ENCODE assay signal across 8 mouse cellular contexts in genomic region chr17:28013259-28013875, GRCm38 (mm10).
A peak's percentile ranks its signal among the peaks of the same experiment; 100 is the strongest.
DNase-seq lines count a peak whose midpoint lies in the region; ATAC-seq and TF ChIP-seq lines count a peak whose summit lies in the region.

No protein-coding gene starts in this region.

- intact Hi-C loops in left cerebral cortex, postnatal 14 days (cut with DNase I) = no loop called here

- H3ac ChIP-seq in C2C12 (ENCODE audit: control insufficient read depth, insufficient read length, low read depth) = no peak overlapping the region

- H3K4me3 ChIP-seq in C2C12 (ENCODE audit: insufficient read depth, poor library complexity, severe bottlenecking) = no peak overlapping the region
- H3K4me3 ChIP-seq in embryonic facial prominence, embryonic 15.5 days (replicated peaks) = peak overlapping the region; percentile 8

- H3K4me1 ChIP-seq in embryonic facial prominence, embryonic 15.5 days = peaks cover 64% of the 10 kb centered on the region

- no peaks in the 10 kb centered on the region for H3K79me2 ChIP-seq in C2C12 (ENCODE audit: control insufficient read depth, insufficient read depth)

- peak; percentile 86 for ATAC-seq in embryonic facial prominence, embryonic 15.5 days (ENCODE audit: insufficient number of reproducible peaks, low FRiP score, low TSS enrichment, low read depth)
- peak; percentile 63 to 66 for ATAC-seq in hematopoietic stem cell, adult 5-6 weeks (replicated peaks in 1 of 2; ENCODE audit: insufficient read depth in 1 of 2, low FRiP score in 2 of 2, low TSS enrichment in 1 of 2, low read depth in 1 of 2, poor library complexity in 2 of 2, severe bottlenecking in 2 of 2)
- peak; percentile 70 for ATAC-seq in megakaryocyte progenitor cell, adult 5-6 weeks (replicated peaks; ENCODE audit: poor library complexity)

- no peaks in the 10 kb centered on the region for H3K27me3 ChIP-seq in C2C12 (ENCODE audit: control insufficient read depth, insufficient read depth, insufficient read length)
- H3K27me3 ChIP-seq in embryonic facial prominence, embryonic 15.5 days = no peaks in the 10 kb centered on the region

- no peaks in the 10 kb centered on the region for H3K79me3 ChIP-seq in C2C12 (ENCODE audit: low read depth)

- WGBS in embryonic facial prominence, embryonic 15.5 days = 17% methylated on average over 12 of the region's 12 CpGs

- H3K36me3 ChIP-seq in C2C12 (ENCODE audit: control insufficient read depth, insufficient read depth) = no peaks in the 10 kb centered on the region
- no peaks in the 10 kb centered on the region for H3K36me3 ChIP-seq in embryonic facial prominence, embryonic 15.5 days

- peak overlapping the region; percentile 75 for H3K27ac ChIP-seq in embryonic facial prominence, embryonic 15.5 days (replicated peaks)

- H3K9me3 ChIP-seq in embryonic facial prominence, embryonic 15.5 days (replicated peaks) = no peaks in the 10 kb centered on the region

- peak; percentile 45 for TF ChIP-seq CTCF in C2C12 (IDR thresholded peaks at IDR 0.05; ENCODE audit: control insufficient read depth, insufficient read depth, insufficient read length)

- peak overlapping the region; percentile 39 for H3K4me2 ChIP-seq in embryonic facial prominence, embryonic 15.5 days (replicated peaks)

- DNase-seq in NIH3T3 (ENCODE audit: low read depth) = peak; percentile 53
- DNase-seq in left cerebral cortex, postnatal 14 days (ENCODE audit: low spot score in 2 of 2) = peak; percentile 62 to 72
- DNase-seq in spleen, adult 12 weeks (ENCODE audit: low spot score) = peak; percentile 49
- DNase-seq in cerebellum, adult 11-12 months = no peak

- no peak overlapping the region for H3K9ac ChIP-seq in embryonic facial prominence, embryonic 15.5 days

TF ChIP-seq in C2C12, 6 proteins besides CTCF, POLR2A, EP300 and RAD21:
- no peak for TF ChIP-seq CEBPB (IDR thresholded peaks at IDR 0.05; ENCODE audit: low read depth)
- TF ChIP-seq MYOG (IDR thresholded peaks at IDR 0.05; ENCODE audit: control insufficient read depth, extremely low read depth, insufficient read length) = no peak
- TF ChIP-seq FOSL1 (IDR thresholded peaks at IDR 0.05; ENCODE audit: insufficient read depth, low read length, poor library complexity, severe bottlenecking) = no peak
- TF ChIP-seq MAX (IDR thresholded peaks at IDR 0.05) = no peak
- TF ChIP-seq MYOD1 (IDR thresholded peaks at IDR 0.05; ENCODE audit: control insufficient read depth, insufficient read length, low read depth) = no peak
- no peak for TF ChIP-seq USF1 (IDR thresholded peaks at IDR 0.05; ENCODE audit: low read depth)
